Mouse (Mus musculus) midbrain, embryonic 15.5 days (tissue): ENCODE results near the gene Gm8247. TPM values are rescaled to one million over a fixed set of nuclear protein-coding genes. Genes with fewer than 3 reads are reported as not detected.
"Not testable (repeated sequence)": the region's sequence is repeated elsewhere in the genome, so short reads cannot be mapped to it uniquely, and the experiment has no call there.

Experiments
- ATAC-seq: fragments of 200-750 bp; cut with Nextera tagmentation; replicated peaks from 2 replicates; pipeline ENCODE4 v1.8.0; 2017; ENCODE audit warnings: moderate TSS enrichment
- H3K27ac ChIP-seq: fragments of 300-500 bp; sonication (generic); 2 replicates; pipeline ENCODE4 v1.5.1; 2015; ENCODE audit warnings: mild to moderate bottlenecking, inconsistent platforms
- H3K27me3 ChIP-seq: fragments of 300-500 bp; sonication (generic); replicated peaks from 2 replicates; pipeline ENCODE4 v1.6.1; 2015; ENCODE audit warnings: inconsistent platforms
- H3K36me3 ChIP-seq: fragments of 300-500 bp; sonication (generic); replicated peaks from 2 replicates; pipeline ENCODE4 v1.6.1; 2015; ENCODE audit warnings: inconsistent platforms
- H3K4me1 ChIP-seq: fragments of 300-500 bp; sonication (generic); 2 replicates; pipeline ENCODE4 v1.6.1; 2015; ENCODE audit warnings: inconsistent platforms
- H3K4me2 ChIP-seq: fragments of 300-500 bp; sonication (generic); 2 replicates; pipeline ENCODE4 v1.6.1; 2015; ENCODE audit warnings: inconsistent platforms, mild to moderate bottlenecking, moderate library complexity
- H3K4me3 ChIP-seq: fragments of 300-500 bp; sonication (generic); 2 replicates; pipeline ENCODE4 v1.5.1; 2015; ENCODE audit warnings: mild to moderate bottlenecking, inconsistent platforms
- H3K9ac ChIP-seq: fragments of 300-500 bp; sonication (generic); 2 replicates; pipeline ENCODE4 v1.6.1; 2015; ENCODE audit warnings: mild to moderate bottlenecking, inconsistent platforms
- H3K9me3 ChIP-seq: fragments of 300-500 bp; sonication (generic); 2 replicates; pipeline ENCODE4 v1.6.1; 2016; ENCODE audit warnings: inconsistent platforms
- WGBS: fragments of 180-500 bp; shearing (Covaris S2); methylation state at CpG from one replicate; pipeline ENCODE4 v1.1.7; 2015; ENCODE audit warnings: mixed read lengths; 5-methylcytosine and 5-hydroxymethylcytosine counted together
- polyA plus RNA-seq: library from polyadenylated mRNA; unstranded; fragments of >200 nt; fragmentation: Nextera tagmentation; extraction: Ambion mirVana; gene quantifications from 2 replicates; pipeline ENCODE4 v1.2.1, GENCODE M21; 2015

The Gm8247 gene
- not detected in 2 replicates for polyA plus RNA-seq

GRCm38 (mm10) chr14:44582853-44583252, at the start of gene Gm8247:
Gene Gm8247, plus strand, starts transcription at chr14:44583153.
- not testable (repeated sequence) for H3K27me3 ChIP-seq, H3K36me3 ChIP-seq, H3K27ac ChIP-seq, H3K9ac ChIP-seq, H3K4me1 ChIP-seq, H3K9me3 ChIP-seq, H3K4me3 ChIP-seq, ATAC-seq, H3K4me2 ChIP-seq
- WGBS = 96% methylated on average over 4 of the region's 4 CpGs

DNA sequence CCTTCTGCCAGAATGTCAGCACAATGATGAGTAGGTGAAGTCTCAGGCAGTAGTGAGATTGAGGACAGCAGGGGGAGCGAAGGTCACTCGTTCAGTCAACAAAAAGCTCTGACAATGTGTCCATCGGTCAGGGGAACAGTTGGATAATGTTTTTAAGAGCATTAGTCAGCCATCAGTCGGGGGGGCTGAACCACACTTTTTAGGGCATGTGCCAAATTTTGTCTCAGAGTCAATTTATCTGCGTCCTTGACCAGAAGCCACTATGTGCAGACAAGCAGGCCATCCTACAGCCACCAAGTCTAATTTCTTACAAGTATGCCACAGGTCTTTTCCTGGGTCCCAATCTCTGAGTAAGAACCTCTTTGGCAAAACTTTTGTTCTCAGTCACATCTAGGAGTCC, 35.0 kb upstream of the Gm8247 start:
- ATAC-seq, H3K27me3 ChIP-seq, H3K36me3 ChIP-seq, H3K4me2 ChIP-seq, H3K27ac ChIP-seq, H3K9me3 ChIP-seq, H3K9ac ChIP-seq, H3K4me1 ChIP-seq, H3K4me3 ChIP-seq: not testable (repeated sequence)
- WGBS = 88% methylated on average over 5 of the region's 5 CpGs

- not testable (repeated sequence) for H3K27me3 ChIP-seq, H3K27ac ChIP-seq, H3K4me1 ChIP-seq, H3K4me2 ChIP-seq, H3K36me3 ChIP-seq, H3K9me3 ChIP-seq, H3K4me3 ChIP-seq, H3K9ac ChIP-seq, ATAC-seq
- 91% methylated on average over 2 of the region's 2 CpGs for WGBS
Observed at GRCm38 (mm10) chr14:44591765-44592164, 8.8 kb downstream of the Gm8247 start.

DNA sequence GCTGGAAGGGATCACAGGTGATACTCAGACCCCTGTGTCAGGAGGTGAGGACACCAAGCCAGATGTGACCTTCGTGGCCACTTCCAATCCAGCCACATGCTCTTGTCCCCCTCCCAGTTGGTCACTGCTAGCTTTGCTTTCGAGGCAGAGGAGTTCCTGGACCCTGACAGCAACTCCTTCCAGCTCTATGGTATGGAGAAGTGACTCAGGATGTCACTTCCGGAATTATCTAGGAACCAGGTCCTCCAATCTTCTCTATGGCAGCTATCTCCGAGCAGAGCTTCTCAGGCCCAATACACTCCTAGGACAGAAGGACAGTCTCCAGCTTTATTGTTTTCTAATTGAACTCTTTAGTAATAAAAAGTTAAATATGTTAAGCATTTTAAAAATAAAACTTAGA, 44.8 kb downstream of the Gm8247 start, which contains the start of gene Gm5624:
Gene Gm5624 (minus strand): TSS at position 202 of the 400 bp plus-strand sequence.
- ATAC-seq, H3K27me3 ChIP-seq, H3K27ac ChIP-seq, H3K4me2 ChIP-seq, H3K9ac ChIP-seq, H3K4me1 ChIP-seq, H3K4me3 ChIP-seq, H3K36me3 ChIP-seq, H3K9me3 ChIP-seq: not testable (repeated sequence)
- 74% methylated on average over 4 of the region's 4 CpGs for WGBS

Other genes starting within 250 kb of the Gm8247 start
- not detected in 2 replicates for gene Gm5930, start 244.6 kb upstream of the Gm8247 start, polyA plus RNA-seq
- not detected in 2 replicates for gene Gm8229, start 217.8 kb upstream of the Gm8247 start, polyA plus RNA-seq
- not detected in 2 replicates for gene Gm3371, start 172.5 kb upstream of the Gm8247 start, polyA plus RNA-seq
- gene Gm8232, start 149.5 kb upstream of the Gm8247 start, polyA plus RNA-seq = not detected in 2 replicates
- not detected in 2 replicates for gene BC061237, start 90.7 kb upstream of the Gm8247 start, polyA plus RNA-seq
- gene Gm17093, start 64.9 kb upstream of the Gm8247 start, polyA plus RNA-seq = not detected in 2 replicates
- gene Gm5624, start 44.8 kb downstream of the Gm8247 start, polyA plus RNA-seq = not detected in 2 replicates
- not detected in 2 replicates for gene Gm8257, start 123.3 kb downstream of the Gm8247 start, polyA plus RNA-seq
- not detected in 2 replicates for gene Gm8267, start 167.2 kb downstream of the Gm8247 start, polyA plus RNA-seq